Mouse (Mus musculus) small intestine, adult 2 months (tissue): ENCODE measurements at regions not wholly inside any gene's neighbourhood (a gene's known extent, or its start where the extent isn't known, plus 50 kb on each side); places are given as distances from the start of the nearest gene placed in this dataset.

ENCODE experiments used
- CTCF ChIP-seq: fragments of 200-500 bp; IDR thresholded peaks from 2 replicates; pipeline ENCODE4 v1.5.1; 2012; ENCODE audit warnings: low read depth, mild to moderate bottlenecking, control low read depth, inconsistent platforms, low read length, moderate library complexity, mixed read lengths; ENCODE audit not compliant: insufficient replicate concordance, insufficient read length; ENCODE audit errors: extremely low read depth
- POLR2A ChIP-seq: fragments of 200-500 bp; IDR thresholded peaks from 2 replicates; pipeline ENCODE4 v1.6.1; 2012; ENCODE audit warnings: low read depth, mild to moderate bottlenecking, control low read depth, inconsistent platforms, low read length, moderate library complexity

DNA sequence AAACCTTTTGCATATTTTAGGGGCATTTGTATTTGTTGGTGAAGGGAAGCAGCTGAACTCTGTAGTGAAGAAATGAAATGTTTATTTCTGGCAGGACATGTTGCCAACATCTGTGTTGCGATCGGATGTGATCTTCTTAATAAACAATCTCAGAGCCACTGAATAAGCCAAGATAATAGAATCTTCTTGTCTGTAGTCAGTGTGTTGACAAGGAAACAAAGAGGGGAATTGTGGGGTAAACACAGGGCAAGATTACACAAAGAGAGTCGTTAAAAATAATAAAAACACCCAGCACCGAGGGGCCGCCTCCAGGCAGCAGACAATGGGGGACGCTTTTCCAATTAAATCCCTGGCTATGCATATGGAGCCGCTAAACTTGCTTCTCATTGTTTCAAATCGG, 234.4 kb downstream of the Etnk1 start:
- TF ChIP-seq CTCF: no peak
- TF ChIP-seq POLR2A: no peak
